Mouse (Mus musculus): ENCODE data around the gene Cdan1. TPM values are rescaled to one million over a fixed set of nuclear protein-coding genes. Genes with fewer than 3 reads are reported as not detected.

The Cdan1 gene
- 5.1 and 6.0 TPM in 2 replicates for polyA plus RNA-seq (2014; fragmentation: Nextera tagmentation; extraction: Ambion mirVana)

- WGBS: under 1% methylated on average over 60 of the region's 71 CpGs
- Histone ChIP-seq H3K9me3 (replicated peaks; ENCODE audit: control insufficient read depth, low read length) (no peaks in the 10 kb centered on the region), H3K27ac (ENCODE audit: low read depth, low read length) (peak within 1 kb of the TSS; percentile 87), H3K27me3 (replicated peaks; ENCODE audit: control insufficient read depth, insufficient read depth, low read length) (no peaks in the 10 kb centered on the region), H3K36me3 (ENCODE audit: control insufficient read depth, insufficient read depth, low read length) (no peaks in the 10 kb centered on the region), H3K4me2 (ENCODE audit: low read length) (peak within 1 kb of the TSS; percentile 64), H3K4me3 (ENCODE audit: low read depth, low read length) (peak within 1 kb of the TSS; percentile 88), H3K9ac (ENCODE audit: low read length) (peak within 1 kb of the TSS; percentile 89), H3K4me1 (ENCODE audit: control insufficient read depth, insufficient read depth, low read length) (peaks cover 6% of the 10 kb centered on the region)
- DNase-seq (ENCODE audit: low spot score) (peak; percentile 49), ATAC-seq (peak; percentile 67)
These were observed at the start of gene Cdan1 for GRCm38 (mm10) chr2:120849449-120850423. Gene Cdan1 (minus strand): TSS chr2:120850128.

- no peaks in the 10 kb centered on the region for H3K9me3 ChIP-seq (replicated peaks; ENCODE audit: control insufficient read depth, low read length)
- H3K4me1 ChIP-seq (ENCODE audit: control insufficient read depth, insufficient read depth, low read length): no peaks in the 10 kb centered on the region
- WGBS: 97% methylated on average over 3 of the region's 3 CpGs
- peaks cover 83% of the 10 kb centered on the region for H3K36me3 ChIP-seq (ENCODE audit: control insufficient read depth, insufficient read depth, low read length)
- ATAC-seq: no peak
- H3K4me2 ChIP-seq (ENCODE audit: low read length): no peak overlapping the region
- no peak overlapping the region for H3K27ac ChIP-seq (ENCODE audit: low read depth, low read length)
- H3K9ac ChIP-seq (ENCODE audit: low read length): no peak overlapping the region
- H3K4me3 ChIP-seq (ENCODE audit: low read depth, low read length): no peak overlapping the region
- DNase-seq (ENCODE audit: low spot score): no peak
- H3K27me3 ChIP-seq (replicated peaks; ENCODE audit: control insufficient read depth, insufficient read depth, low read length): no peaks in the 10 kb centered on the region
These were observed 46.4 kb upstream of the Cdan1 start for GRCm38 (mm10) chr2:120896361-120896760.

- no peaks in the 10 kb centered on the region for H3K27me3 ChIP-seq (replicated peaks; ENCODE audit: control insufficient read depth, insufficient read depth, low read length)
- H3K4me3 ChIP-seq (ENCODE audit: low read depth, low read length): no peak overlapping the region
- ATAC-seq: no peak
- H3K4me1 ChIP-seq (ENCODE audit: control insufficient read depth, insufficient read depth, low read length): no peaks in the 10 kb centered on the region
- no peak overlapping the region for H3K4me2 ChIP-seq (ENCODE audit: low read length)
- H3K9me3 ChIP-seq (replicated peaks; ENCODE audit: control insufficient read depth, low read length): no peaks in the 10 kb centered on the region
- peaks cover 66% of the 10 kb centered on the region for H3K36me3 ChIP-seq (ENCODE audit: control insufficient read depth, insufficient read depth, low read length)
- no peak overlapping the region for H3K27ac ChIP-seq (ENCODE audit: low read depth, low read length)
- 94% methylated on average over 5 of the region's 5 CpGs for WGBS
- no peak overlapping the region for H3K9ac ChIP-seq (ENCODE audit: low read length)
- no peak for DNase-seq (ENCODE audit: low spot score)
These were observed 37.7 kb upstream of the Cdan1 start for GRCm38 (mm10) chr2:120887601-120888000.

GRCm38 (mm10) chr2:120873192-120873591 lies 23.3 kb upstream of the Cdan1 start:
- ATAC-seq (no peak), DNase-seq (ENCODE audit: low spot score) (no peak)
- Histone ChIP-seq H3K36me3 (ENCODE audit: control insufficient read depth, insufficient read depth, low read length) (peaks cover 64% of the 10 kb centered on the region), H3K9ac (ENCODE audit: low read length) (no peak overlapping the region), H3K4me3 (ENCODE audit: low read depth, low read length) (no peak overlapping the region), H3K4me2 (ENCODE audit: low read length) (no peak overlapping the region), H3K4me1 (ENCODE audit: control insufficient read depth, insufficient read depth, low read length) (no peaks in the 10 kb centered on the region), H3K9me3 (replicated peaks; ENCODE audit: control insufficient read depth, low read length) (no peaks in the 10 kb centered on the region), H3K27ac (ENCODE audit: low read depth, low read length) (no peak overlapping the region), H3K27me3 (replicated peaks; ENCODE audit: control insufficient read depth, insufficient read depth, low read length) (no peaks in the 10 kb centered on the region)
- WGBS: 89% methylated on average over 2 of the region's 2 CpGs

GRCm38 (mm10) chr2:120871447-120872336 lies 21.8 kb upstream of the Cdan1 start:
- peaks cover 62% of the 10 kb centered on the region for H3K36me3 ChIP-seq (ENCODE audit: control insufficient read depth, insufficient read depth, low read length)
- H3K27me3 ChIP-seq (replicated peaks; ENCODE audit: control insufficient read depth, insufficient read depth, low read length): no peaks in the 10 kb centered on the region
- DNase-seq (ENCODE audit: low spot score): peak; percentile 16
- no peak overlapping the region for H3K4me2 ChIP-seq (ENCODE audit: low read length)
- H3K9me3 ChIP-seq (replicated peaks; ENCODE audit: control insufficient read depth, low read length): no peaks in the 10 kb centered on the region
- H3K4me3 ChIP-seq (ENCODE audit: low read depth, low read length): no peak overlapping the region
- H3K9ac ChIP-seq (ENCODE audit: low read length): no peak overlapping the region
- ATAC-seq: no peak
- 69% methylated on average over 9 of the region's 9 CpGs for WGBS
- no peaks in the 10 kb centered on the region for H3K4me1 ChIP-seq (ENCODE audit: control insufficient read depth, insufficient read depth, low read length)
- no peak overlapping the region for H3K27ac ChIP-seq (ENCODE audit: low read depth, low read length)

- WGBS: 94% methylated on average over 5 of the region's 5 CpGs
These were observed 17.4 kb upstream of the Cdan1 start for GRCm38 (mm10) chr2:120867336-120867735.

GRCm38 (mm10) chr2:120866561-120866960 lies 16.6 kb upstream of the Cdan1 start:
- WGBS: 32% methylated on average over 1 of the region's 1 CpGs
- H3K4me2 ChIP-seq (ENCODE audit: low read length): no peak overlapping the region
- ATAC-seq (no peak), DNase-seq (ENCODE audit: low spot score) (peak; percentile 64)
- H3K36me3 ChIP-seq (ENCODE audit: control insufficient read depth, insufficient read depth, low read length): peaks cover 64% of the 10 kb centered on the region
- no peaks in the 10 kb centered on the region for H3K9me3 ChIP-seq (replicated peaks; ENCODE audit: control insufficient read depth, low read length)
- H3K27ac ChIP-seq (ENCODE audit: low read depth, low read length): no peak overlapping the region
- no peak overlapping the region for H3K9ac ChIP-seq (ENCODE audit: low read length)
- H3K4me1 ChIP-seq (ENCODE audit: control insufficient read depth, insufficient read depth, low read length): no peaks in the 10 kb centered on the region
- no peaks in the 10 kb centered on the region for H3K27me3 ChIP-seq (replicated peaks; ENCODE audit: control insufficient read depth, insufficient read depth, low read length)
- no peak overlapping the region for H3K4me3 ChIP-seq (ENCODE audit: low read depth, low read length)

More at GRCm38 (mm10) chr2:120867336-120867735, 17.4 kb upstream of the Cdan1 start:
- H3K4me3 ChIP-seq (ENCODE audit: low read depth, low read length): no peak overlapping the region
- ATAC-seq: no peak
- no peaks in the 10 kb centered on the region for H3K27me3 ChIP-seq (replicated peaks; ENCODE audit: control insufficient read depth, insufficient read depth, low read length)
- H3K27ac ChIP-seq (ENCODE audit: low read depth, low read length): no peak overlapping the region
- H3K4me1 ChIP-seq (ENCODE audit: control insufficient read depth, insufficient read depth, low read length): no peaks in the 10 kb centered on the region
- H3K36me3 ChIP-seq (ENCODE audit: control insufficient read depth, insufficient read depth, low read length): peaks cover 59% of the 10 kb centered on the region
- H3K9me3 ChIP-seq (replicated peaks; ENCODE audit: control insufficient read depth, low read length): no peaks in the 10 kb centered on the region
- H3K4me2 ChIP-seq (ENCODE audit: low read length): no peak overlapping the region
- DNase-seq (ENCODE audit: low spot score): no peak
- no peak overlapping the region for H3K9ac ChIP-seq (ENCODE audit: low read length)

GRCm38 (mm10) chr2:120863389-120863788 lies 13.5 kb upstream of the Cdan1 start:
- 97% methylated on average over 1 of the region's 1 CpGs for WGBS
- Histone ChIP-seq H3K4me2 (ENCODE audit: low read length) (no peak overlapping the region), H3K27me3 (replicated peaks; ENCODE audit: control insufficient read depth, insufficient read depth, low read length) (no peaks in the 10 kb centered on the region), H3K9me3 (replicated peaks; ENCODE audit: control insufficient read depth, low read length) (no peaks in the 10 kb centered on the region), H3K27ac (ENCODE audit: low read depth, low read length) (no peak overlapping the region), H3K4me3 (ENCODE audit: low read depth, low read length) (no peak overlapping the region), H3K4me1 (ENCODE audit: control insufficient read depth, insufficient read depth, low read length) (no peaks in the 10 kb centered on the region), H3K36me3 (ENCODE audit: control insufficient read depth, insufficient read depth, low read length) (peaks cover 54% of the 10 kb centered on the region), H3K9ac (ENCODE audit: low read length) (no peak overlapping the region)
- DNase-seq (ENCODE audit: low spot score) (no peak), ATAC-seq (no peak)

Measured in forebrain, embryonic 14.5 days (tissue).